Mouse (Mus musculus) cerebellum, adult 9-10 months (tissue): Measurements from ENCODE around the gene Gm29776.

Experiments
- DNase-seq: peaks from one replicate; pipeline ENCODE4 v3.0.0; 2022

The Gm29776 gene

DNA sequence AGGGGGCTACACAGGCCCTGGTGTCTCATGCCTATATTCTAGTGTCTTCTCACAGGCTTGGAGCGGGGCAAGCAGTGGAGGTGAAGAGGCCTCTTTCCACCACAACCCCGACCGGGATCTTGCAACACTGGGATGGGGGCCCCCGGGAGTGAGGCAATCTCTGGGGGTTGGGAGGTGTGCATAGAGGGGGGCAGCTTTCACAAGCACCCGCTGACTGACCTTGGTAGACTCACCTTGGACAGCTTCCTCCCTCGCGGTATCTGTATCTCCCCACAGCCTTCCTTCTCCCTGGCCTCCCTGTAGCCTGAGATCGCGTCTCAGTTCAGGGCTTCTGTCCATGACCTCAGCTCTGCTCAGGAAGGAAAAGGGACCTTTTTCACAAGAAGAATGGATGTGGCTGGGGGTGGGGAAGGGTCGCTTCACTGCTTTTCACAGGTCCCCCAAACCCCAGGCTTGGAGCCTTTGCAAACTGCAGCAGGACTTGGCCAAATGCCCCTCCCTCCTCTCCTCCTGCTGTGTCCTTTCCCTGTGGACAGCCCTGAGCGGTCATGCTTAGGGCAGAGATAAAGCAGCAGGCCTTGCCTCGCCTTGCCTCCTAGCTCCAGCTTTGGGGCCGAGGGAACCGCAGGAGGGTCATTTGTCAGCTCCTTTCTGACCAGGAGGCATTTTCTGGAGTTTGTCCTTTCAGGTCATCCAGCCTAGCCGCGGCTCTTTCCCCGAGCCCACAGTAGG, 8.1 kb upstream of the Gm29776 start:
- no peak for DNase-seq

DNA sequence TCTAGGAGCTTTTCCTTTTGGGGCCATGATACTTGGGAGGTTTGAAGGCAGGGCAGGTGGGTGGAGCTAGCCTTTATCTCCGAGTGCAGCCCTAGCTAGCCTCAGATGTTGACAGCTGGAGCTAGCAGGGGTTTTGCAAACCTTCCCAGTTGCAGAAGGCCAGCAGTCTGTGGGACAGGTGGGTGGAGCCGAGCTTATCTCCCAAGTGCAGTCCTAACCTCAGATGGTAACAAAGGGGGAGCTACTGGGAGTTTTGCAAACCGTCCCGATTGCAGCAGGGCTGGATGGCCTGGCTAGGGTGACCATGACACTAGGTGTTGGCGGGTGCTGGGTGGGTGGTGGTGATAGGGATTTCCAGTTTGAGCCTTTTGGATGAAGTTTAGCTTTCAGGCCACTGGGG, 7.2 kb upstream of the Gm29776 start:
- DNase-seq = no peak

- no peak for DNase-seq
Measured at GRCm38 (mm10) chr14:54703207-54703606, 4.6 kb upstream of the Gm29776 start.

DNA sequence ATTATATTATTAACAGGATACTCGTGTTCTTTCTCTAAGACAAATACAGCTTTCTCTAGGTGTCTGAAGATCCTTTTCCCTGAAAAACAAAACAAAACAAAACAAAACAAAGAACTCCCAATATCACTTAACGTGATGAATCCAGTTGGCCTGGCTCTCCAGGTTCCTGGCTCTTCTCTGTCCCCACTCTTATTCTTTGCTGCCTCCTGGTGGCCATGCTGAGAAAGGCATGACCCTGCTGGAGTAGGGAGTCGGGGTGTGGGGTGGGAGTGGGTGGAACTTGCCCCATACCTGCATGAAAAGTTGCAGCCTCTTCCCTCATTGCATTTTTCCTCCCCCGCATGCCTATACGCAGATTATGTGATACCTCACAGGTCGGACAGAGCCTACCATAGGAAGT, 2.7 kb upstream of the Gm29776 start:
- peak; percentile 75 for DNase-seq

- no peak for DNase-seq
Measured at GRCm38 (mm10) chr14:54699586-54699985, 953 bp upstream of the Gm29776 start.

- DNase-seq = no peak
Measured at GRCm38 (mm10) chr14:54696752-54697151, 1.9 kb downstream of the Gm29776 start.

DNA sequence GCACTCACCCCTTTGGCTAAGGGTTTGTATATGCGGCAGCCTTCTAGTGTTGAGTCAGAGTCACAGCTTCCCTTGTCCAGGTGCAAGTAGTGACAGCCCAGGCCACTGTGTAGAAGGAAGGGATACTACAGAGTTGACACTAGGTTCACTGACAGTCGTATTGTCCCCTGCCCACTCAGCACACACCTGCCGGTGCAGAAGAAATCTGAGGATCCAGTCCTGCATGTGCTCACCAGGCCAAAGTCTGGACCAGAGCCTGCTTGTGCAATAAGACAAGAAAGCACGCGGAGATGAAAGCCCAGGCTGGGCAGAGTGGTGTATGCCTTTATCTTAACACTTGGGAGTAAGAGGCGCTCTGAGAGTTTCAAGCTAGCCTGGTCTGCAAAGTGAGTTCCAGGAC, 3.6 kb downstream of the Gm29776 start:
- DNase-seq = no peak

DNA sequence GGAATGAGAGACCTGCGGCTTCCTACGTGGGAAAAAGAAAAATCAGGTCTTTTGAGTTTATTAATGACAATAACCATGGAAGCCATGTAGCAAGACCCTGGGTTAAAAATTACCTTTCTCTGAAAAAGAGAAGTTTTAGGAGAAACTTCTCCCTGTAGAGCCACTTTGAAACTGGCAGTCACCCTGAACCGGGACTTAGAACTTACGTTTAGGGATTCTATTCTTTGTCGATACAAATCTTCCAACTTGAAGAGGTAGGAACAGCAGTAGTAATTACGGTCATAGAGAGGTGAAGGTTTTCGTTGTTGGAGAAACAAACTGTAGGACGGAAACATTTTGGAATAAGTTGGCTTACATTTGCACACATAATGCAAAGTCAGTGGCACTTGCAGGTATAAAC, 11.4 kb downstream of the Gm29776 start:
- DNase-seq = no peak

GRCm38 (mm10) chr14:54686522-54687143, 12.0 kb downstream of the Gm29776 start, which contains the start of gene Acin1:
TSS of gene Acin1 (minus strand) at chr14:54686931.
- DNase-seq = peak; percentile 100

DNA sequence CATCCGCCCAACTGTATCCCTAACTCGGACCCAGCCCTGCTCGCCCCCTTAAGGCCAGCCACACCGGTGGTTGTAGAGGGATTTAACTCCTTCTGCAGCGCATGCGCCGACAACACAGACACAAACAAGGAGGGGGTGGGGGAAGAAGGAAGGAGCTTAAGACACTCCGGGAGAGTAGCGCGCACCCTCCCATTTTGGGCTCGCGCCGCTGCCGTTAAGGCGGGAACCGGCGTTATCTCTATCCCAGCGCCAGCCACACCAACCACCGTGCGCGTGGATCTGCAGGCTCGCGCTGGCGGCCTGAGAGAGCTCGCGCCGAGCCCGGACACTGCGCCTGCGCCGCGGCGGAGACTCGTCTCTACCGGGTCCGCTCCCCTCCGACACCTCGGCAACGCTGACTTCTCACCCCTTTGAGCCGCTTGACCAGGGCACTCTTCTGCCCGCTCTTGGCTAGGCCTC, 12.5 kb downstream of the Gm29776 start, which contains the start of gene 1700123O20Rik:
TSS of gene 1700123O20Rik (plus strand) at position 154 of the 459 bp plus-strand sequence.
- peak; percentile 88 for DNase-seq

GRCm38 (mm10) chr14:54685471-54685870, 13.2 kb downstream of the Gm29776 start:
- no peak for DNase-seq

- DNase-seq = no peak
Measured at GRCm38 (mm10) chr14:54682396-54682795, 16.2 kb downstream of the Gm29776 start.

GRCm38 (mm10) chr14:54678657-54679304, 19.9 kb downstream of the Gm29776 start:
- DNase-seq = no peak

- no peak for DNase-seq
Measured at GRCm38 (mm10) chr14:54676290-54676689, 22.3 kb downstream of the Gm29776 start.

- no peak for DNase-seq
Measured at GRCm38 (mm10) chr14:54674317-54674716, 24.3 kb downstream of the Gm29776 start.

GRCm38 (mm10) chr14:54669381-54669780, 29.3 kb downstream of the Gm29776 start:
- DNase-seq = peak; percentile 48

DNA sequence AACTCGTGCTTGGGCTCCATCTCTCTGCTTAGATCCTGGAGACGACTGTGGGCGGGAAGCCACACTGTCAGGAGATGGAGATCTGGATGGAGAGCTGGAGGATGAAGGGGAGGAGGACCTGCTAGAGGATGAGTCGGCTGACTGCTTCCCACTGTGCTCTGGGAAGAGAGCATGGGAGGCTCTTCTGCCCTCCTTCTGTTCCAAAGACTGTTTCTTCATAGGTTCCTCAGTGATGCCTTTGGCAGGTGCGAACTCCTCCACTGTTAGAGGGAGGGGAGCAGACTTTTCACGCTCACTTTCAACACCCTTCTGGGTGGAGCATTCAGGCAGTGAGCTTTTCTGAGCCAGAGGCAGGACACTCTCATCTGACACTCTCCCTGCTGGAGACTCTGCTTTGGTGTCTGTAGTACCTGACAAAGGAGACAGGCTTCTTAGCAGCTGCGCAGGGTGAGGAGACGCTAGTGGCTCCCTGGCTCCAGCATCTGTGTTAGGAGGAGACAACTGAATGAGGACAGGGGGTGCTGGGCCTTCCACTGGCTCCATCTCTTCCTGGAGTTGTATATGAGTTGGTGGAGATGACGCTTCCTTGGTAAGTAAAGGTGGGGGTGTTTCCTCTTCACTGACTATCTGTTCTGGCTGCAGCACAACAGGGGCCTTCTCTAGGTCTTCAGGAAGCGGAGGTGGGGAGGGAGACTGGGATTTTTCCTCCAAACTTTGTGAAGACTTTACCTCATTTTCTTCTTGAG, 34.0 kb downstream of the Gm29776 start:
- DNase-seq = no peak

- DNase-seq = no peak
Measured at GRCm38 (mm10) chr14:54660009-54660408, 38.6 kb downstream of the Gm29776 start.

GRCm38 (mm10) chr14:54653496-54653895, 45.1 kb downstream of the Gm29776 start:
- peak; percentile 87 for DNase-seq

DNA sequence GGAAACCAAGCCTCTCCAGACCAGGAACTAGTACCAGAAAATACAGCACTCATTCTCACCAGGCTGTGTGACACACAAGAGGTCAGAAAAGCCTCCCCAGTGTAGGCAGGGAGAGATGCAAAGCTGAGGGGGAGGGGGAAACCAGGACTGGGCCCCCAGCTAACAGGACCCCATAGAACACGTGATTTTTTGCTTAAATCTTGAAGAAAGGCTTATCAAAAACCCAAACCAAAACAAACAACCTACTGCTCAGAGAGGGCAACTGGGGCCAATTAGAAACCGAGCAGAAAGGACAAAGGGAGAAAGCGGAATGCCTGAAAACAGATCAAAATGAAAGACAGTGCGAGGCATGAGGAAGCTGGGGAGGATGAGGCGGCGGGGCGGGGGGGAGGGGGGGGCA, 45.8 kb downstream of the Gm29776 start:
- DNase-seq = no peak

DNA sequence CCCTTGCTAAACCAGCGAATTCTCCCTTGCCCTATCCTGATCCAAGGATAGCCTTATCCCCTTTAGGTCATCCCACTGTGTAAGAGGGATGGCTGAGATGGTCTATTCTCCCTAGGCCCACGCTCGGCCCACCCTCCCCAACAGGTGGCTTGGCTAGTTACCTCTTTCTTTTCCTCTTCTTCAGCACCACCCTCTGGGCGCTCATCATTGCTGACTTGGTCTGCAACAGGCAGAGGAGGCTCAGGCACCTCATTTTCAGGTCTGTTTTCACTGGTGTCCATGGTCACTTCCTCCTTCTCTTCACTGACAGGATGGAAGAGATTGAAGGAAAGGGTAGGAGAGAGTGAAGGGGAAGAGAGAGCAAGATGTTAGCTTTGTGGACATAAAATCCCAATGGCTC, 47.1 kb downstream of the Gm29776 start:
- DNase-seq = no peak

- peak; percentile 91 for DNase-seq
Measured at GRCm38 (mm10) chr14:54650621-54651454, 47.8 kb downstream of the Gm29776 start.
